Mouse (Mus musculus) erythroid progenitor cell, adult 5-6 weeks (primary cell): ENCODE data around the gene Insm2. TPM values are rescaled to one million over a fixed set of nuclear protein-coding genes. Genes with fewer than 3 reads are reported as not detected.
"Not testable (repeated sequence)": the region's sequence is repeated elsewhere in the genome, so short reads cannot be mapped to it uniquely, and the experiment has no call there.

Experiments used
- ATAC-seq: replicated peaks from 2 replicates; pipeline ENCODE4 v1.8.0; 2016; ENCODE audit warnings: moderate number of reproducible peaks, mild to moderate bottlenecking, moderate TSS enrichment, inconsistent platforms; ENCODE audit not compliant: poor library complexity, low FRiP score, severe bottlenecking
- total RNA-seq, 2 experiments: library from RNA; stranded (forward) in 1 of 2; stranded (reverse) in 1 of 2; fragments of 150-400 nt in 1 of 2; fragments of 186-747, 209-891 nt in 1 of 2; gene quantifications; 2 replicates each; pipeline versions ENCODE4 v1.2.3 to v1.2.4; 2015 to 2017; ENCODE audit warnings: low replicate concordance in 2 of 2

Insm2 gene
- total RNA-seq (2015; ENCODE audit: low replicate concordance) = not detected in 2 replicates
- not detected in 2 replicates for total RNA-seq (2017; ENCODE audit: low replicate concordance)

DNA sequence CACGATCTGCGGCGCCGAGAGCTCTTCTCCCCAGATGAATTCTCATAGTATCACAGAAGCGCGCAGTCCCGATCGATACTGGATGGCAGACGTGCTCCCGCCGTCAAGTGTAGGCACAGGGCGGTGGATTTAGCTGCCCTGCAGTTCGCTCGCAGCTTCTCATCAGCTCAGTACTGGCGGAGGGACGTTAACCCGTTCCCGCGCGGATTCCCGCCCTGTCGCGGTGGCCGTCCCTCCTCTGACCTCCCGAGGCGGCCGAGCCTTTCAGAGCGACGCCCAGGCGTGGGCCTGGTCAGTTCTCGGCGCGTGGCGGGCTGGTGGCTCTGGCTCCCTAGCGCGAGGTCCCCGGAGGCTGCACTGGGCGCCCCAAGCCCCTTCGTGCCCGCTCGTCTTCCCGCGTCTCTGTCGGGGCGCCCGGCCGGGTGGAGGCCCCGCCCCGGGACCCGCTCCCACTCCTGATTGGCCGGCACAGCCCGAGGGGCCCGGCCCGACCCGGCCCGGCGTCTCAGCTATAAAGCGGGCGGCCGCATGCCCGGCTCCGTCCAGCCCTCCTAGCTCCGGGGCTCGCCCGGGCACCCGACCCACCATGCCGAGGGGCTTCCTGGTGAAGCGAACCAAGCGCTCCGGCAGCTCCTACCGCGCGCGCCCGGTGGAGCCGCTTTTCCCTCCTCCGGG, at the start of gene Insm2:
TSS of gene Insm2 (plus strand) at position 541 of the 675 bp plus-strand sequence.
- no peak for ATAC-seq

DNA sequence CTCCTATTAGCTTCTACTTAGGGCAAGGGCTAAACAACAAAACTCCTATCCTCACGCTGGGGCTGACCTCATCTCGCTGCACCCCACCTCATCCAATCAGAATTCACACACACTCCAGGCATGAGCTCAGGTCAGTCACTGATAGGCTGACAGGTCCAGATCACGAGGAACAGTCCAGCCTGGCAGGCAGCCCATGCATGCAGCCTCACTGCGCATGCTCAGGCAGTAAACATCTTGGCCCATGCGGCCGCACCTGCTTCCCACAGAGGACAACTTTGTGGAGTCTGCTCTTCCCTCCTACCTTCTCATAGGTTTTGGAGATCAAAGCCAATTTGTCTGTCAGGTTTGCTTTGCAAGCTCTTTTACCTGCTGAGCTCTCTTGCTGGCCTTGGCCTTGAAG, 44.3 kb upstream of the Insm2 start:
- ATAC-seq = not testable (repeated sequence)

DNA sequence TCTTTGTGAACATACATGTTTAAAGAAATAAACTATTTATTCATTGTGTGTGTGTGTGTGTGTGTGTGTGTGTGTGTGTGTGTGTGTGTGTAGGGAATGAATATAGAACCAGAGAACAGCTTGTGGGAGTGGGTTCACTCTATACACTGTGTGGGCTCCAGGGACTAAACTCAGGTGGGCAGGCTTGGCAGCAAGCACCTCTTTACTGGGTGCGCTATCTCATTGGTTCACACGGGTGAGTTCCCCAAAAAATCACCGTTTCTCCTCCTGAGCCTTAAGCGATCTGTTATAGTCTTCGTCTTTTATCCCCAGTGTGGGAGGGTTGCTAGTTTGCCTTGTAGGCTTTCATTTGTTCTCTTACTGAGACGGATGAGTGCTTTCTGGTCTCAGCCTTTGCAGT, 41.4 kb upstream of the Insm2 start:
- ATAC-seq = no peak

DNA sequence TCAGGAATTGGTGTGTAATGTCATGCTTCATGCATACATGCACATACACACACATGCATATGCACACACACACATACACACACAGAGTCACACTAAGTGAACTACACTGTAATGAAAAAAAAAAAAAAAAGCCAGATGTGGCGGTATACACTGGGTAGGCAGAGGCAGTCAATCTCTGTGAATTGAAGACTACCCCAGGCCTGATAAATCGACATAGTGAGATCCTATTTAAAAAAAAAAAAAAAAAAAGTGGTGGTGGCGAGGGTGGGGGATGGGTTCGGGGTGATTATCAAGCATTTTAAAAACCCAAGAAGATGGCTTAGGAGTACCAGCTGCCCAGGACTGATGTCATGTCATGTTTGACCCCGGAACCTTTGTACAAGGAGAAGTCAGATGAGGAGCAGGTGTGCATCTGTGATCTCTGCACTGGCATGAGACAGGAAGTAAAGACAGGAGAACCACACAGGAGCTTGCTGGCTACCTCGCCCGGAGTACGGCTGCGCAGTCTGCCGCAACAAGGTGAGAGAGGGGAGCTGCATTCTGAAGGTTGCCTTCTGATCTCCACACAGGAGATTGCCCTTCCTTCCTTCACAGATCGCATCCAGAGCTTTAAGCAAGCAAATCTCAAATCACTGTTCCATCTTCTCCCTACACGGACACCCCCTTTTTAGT, 39.9 kb upstream of the Insm2 start:
- no peak for ATAC-seq

DNA sequence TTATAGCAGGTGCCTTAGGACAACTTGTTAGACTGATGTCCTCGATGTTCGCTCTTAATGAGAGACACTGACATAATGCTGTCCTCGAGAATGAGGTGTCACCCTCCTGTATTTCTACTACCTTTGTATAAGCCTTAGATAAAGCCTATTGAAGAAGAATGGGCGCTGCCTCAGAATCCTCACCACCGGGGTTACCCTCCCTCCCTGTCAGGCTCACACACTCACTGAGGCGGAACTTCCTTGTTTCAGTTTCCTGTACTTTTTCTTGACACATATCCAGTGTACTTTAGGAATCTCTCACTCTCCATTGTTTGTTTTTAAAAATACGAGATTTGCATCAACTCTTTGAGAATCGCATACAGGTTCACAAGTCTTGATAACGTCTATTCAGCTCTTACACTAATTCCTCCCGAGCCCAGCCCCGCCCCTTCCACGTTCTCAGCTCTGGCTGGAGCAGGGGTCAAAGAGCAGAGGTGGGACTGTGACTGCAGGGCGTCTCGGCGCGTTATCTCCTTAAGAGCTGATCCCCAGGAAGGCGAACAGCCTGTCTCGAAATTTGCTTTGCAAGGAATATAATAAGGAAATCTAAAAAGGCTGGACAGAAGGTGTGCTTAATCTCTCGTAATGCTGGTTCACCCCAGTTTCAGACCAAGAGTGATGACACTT, 39.1 kb upstream of the Insm2 start:
- ATAC-seq = no peak

DNA sequence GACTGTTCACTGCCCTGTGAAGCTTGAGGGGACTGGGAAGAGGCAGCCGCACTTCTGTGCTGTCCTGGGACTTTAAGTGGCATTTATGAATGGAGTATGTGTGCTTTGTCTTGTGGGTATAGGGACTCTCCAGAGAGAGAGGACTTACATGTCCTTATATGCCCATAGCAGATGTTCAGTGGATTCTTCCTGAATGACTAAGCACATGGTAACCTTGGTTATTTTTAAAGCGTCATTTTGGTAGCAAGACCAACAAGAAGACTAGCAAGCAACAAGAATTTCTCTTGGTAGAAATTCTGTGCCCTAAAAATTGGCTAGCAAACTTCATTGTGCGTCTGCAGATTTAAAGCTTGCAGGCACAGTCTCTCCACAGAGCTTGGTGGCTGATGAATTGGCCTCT, 35.5 kb upstream of the Insm2 start:
- no peak for ATAC-seq

DNA sequence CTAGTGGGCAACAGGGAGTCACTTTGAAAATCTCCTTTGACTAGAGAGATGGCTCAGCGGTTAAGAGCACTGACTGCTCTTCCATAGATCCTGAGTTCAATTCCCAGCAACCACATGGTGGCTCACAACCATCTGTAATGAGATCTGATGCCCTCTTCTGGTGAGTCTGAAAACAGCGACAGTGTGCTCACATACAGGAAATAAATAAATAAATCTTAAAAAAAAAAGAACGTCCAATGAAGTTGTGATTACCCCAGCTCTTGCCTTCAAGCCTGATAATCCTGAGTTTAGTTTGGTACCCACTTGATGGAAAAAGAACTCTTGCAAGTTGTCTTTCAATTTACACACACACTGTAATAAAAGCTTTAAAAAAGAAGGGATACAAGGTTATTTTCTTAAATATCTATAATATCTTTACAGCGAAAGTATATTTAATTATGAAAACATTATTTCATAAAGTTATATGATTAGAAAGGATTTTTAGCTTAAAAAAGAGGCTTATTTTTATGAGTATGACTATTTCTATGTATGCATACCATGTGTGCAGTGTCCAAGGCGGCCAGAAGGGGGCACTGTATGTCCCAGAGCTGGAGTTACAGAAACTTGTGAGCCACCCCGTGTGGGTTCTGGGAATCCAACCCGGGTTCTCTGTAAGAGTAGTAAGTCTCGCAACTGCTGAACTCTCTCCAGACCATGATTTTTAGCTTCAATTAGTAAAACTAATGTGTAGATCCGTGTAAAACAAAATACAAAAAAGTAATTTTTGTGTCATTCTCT, 34.9 kb upstream of the Insm2 start:
- no peak for ATAC-seq

DNA sequence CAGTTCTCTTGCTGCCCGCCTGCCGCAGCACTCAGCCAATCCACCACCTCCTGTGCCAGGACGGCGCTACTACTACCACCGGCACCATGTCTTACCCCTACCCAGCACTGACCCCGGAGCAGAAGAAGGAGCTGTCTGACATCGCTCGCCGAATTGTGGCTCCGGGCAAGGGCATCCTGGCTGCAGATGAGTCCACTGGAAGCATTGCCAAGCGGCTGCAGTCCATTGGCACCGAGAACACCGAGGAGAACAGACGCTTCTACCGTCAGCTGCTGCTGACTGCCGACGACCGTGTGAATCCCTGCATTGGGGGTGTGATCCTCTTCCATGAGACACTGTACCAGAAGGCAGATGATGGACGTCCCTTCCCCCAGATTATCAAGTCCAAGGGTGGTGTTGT, 34.0 kb upstream of the Insm2 start, which contains the start of gene Aldoart2:
TSS of gene Aldoart2 (plus strand) at position 34 of the 400 bp plus-strand sequence.
- no peak for ATAC-seq

DNA sequence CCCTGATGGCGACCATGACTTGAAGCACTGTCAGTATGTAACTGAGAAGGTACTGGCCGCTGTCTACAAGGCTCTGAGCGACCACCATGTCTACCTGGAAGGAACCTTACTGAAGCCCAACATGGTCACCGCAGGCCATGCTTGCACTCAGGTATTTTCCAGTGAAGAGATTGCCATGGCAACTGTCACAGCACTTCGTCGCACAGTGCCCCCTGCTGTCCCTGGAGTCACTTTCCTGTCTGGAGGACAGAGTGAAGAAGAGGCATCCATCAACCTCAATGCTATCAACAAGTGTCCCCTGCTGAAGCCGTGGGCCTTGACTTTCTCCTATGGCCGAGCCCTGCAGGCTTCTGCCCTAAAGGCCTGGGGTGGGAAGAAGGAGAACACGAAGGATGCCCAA, 33.4 kb upstream of the Insm2 start:
- ATAC-seq = no peak

DNA sequence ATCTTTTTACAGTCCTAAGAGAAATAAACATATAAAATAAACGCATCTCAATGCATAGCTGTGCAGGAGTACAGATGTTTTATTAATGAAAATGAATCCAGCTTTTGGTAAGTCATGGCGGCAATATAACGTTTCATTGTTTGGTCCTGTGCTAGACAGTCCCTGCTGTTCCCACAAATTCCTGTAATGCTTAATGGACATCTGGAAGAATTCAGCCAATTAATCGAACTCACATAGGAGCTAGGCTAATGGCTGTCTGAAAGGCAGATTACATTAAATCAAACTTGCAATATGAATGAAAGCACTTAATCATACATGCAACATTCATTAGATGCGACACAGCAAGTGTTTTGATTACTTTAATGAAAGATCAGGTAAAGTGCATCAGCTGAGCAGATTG, 32.4 kb upstream of the Insm2 start:
- ATAC-seq = no peak

DNA sequence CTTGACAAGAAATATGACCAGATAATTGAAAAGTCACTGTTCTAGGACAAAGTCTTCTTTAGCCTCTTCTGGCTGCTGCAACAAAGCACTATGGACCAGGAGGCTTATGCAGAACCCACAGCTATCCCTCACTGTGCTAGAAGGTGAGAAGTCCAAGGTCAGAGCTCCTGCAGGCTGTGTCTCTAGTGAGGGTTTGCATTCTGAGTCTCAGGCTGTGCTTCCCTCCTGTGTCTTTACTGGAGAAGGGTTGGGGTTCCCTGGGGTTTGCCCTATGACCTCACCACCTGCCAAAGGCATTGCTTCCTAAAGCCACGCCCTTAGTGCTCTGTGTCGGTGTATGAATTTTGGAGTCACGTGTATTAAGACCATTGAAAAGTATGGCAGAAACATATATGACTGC, 30.8 kb upstream of the Insm2 start:
- no peak for ATAC-seq

DNA sequence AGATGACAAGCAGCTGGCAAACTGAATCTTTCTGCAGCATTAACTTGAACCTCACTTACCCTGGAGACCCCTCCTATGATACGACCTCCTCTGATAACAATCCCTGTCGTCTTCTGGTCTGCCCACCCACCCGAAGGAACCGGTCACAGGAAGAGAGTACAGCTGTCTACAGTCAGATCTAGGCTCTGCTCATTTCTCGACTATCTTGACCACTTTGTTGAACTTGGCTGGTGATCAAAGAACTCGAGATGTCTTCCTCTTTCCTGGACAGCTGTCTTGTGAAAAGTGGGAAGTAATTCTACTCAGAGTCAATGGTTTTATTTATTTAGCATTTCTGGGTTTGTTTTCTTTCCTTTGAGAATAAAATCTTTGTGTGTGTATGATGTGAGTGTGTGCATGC, 29.6 kb upstream of the Insm2 start:
- ATAC-seq = no peak

DNA sequence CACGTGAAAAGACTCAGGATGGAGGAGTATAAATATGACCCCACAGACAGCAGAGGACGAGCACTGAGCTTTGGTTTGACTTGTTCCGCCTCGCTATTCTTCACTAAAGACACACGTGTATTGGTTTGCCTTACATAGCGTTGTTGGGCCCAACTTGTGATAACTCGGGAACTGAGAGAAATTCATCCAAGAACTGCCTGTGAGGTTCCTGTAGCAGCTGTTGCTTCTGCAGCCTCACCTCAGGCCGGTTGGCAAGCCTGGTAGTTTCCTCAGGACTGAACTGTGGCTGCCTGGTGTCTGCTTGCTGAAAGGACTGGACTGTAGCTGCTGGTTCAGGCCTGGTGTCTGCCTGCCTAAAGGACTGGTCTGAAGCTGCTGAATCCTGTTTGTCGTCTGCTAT, 28.6 kb upstream of the Insm2 start:
- ATAC-seq = no peak

DNA sequence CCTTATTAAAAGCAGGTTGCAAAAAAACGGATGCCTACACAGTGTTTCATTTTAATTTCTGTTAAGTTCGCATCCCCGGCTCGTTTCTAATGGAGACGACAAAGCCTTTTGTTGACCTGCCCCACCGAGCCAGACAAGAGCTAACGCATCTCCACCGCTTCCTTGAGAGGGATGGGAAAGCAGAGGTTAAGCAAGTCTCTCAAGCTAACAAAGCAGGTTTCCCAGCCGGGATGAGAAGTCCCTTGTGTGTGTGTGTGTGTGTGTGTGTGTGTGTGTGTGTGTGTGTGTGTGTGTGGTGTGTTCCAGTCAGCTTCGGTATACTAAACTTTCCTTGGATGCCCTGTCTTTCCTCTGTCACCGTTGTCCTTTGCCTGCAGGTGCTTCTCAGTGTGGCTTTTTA, 28.0 kb upstream of the Insm2 start:
- no peak for ATAC-seq

DNA sequence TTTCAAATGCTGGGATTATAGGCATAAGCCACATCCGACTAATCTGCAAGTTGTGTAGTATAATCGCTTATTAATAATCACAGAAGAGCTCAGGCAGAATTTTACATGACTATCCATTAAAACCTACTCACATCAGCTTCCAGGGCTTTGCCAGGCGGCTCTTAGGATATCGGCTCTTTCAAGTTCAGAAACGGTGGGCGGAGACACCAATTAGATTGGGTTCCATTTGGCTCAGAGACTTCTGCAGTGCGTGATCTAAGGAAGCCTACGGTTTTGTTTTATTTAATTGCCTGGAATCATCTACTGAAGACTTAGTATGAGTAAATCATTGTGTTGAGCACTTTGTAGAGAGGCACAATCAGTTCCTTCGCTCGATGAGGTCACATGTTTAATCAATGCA, 27.6 kb upstream of the Insm2 start:
- ATAC-seq = no peak

DNA sequence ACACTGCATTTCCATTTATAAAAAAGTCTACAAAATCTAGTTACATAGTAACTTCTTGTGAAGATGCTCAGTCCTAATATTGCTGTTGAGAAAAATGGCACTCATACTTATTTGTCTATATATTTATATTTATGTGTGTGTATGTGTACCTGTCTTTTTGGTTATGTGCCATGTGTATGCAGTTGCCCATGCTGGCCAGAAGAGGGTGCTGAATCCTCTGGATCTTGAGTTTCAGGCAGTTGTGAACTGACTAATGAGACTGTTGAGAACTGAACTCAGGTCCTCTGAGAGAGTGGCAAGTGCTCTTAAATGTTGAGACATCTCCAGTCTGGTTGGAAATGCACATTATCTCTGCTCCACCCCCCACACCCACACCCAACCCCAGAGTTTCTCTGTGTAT, 26.1 kb upstream of the Insm2 start:
- no peak for ATAC-seq

DNA sequence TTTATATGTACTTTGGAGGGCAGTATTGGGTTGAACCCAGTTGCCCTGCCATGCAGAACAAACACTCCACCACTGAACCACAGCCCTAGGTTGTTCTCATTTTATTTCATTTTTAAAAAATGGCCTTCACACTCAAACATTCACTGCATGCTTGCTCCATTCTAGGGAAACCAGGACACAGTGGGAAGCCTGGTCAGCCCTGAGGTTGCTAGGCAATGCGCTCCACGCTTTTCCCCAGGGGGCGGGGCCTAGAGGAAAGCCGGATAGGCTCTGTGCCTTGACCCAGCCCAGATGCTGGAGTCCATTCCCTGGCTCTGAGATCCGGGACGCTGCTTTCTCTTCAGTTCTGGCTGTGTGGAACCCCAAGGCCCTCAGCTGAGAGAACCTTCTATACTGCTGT, 25.4 kb upstream of the Insm2 start:
- no peak for ATAC-seq

DNA sequence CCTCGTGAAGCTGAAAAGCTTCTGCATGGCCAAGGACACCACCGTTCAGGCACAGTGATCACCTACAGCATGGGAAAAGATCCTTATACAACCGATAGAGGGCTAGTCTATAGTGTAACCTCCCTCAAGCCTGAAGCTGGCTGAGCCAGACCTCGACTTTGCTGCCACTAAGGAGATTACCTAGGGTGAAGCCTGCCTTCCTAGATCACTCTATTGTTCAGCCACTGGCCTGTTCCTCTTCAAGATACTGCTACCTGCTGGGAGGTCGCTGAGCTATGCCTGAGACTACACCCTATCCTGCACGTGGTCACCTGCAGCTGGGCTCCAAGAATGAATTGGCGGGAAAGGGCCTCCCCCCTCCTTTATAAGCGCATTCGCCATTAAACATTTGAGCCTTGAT, 12.3 kb upstream of the Insm2 start:
- ATAC-seq = not testable (repeated sequence)

DNA sequence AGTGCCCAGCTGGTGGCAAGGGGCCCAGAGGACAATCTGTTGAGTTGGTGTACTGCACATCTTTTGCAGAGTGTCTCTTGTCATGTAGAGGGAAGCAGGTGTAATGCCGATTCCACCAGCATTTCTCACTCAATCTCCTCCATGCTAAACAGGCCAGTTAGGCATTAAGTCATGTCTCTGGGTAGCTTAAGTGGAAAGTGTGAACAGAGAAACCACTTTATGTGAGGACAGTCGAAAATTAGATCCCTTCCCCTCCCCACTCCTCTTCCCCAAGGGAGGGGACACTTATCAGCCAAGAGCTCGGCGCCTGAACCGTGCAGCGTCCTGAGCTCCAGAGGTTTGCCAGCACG, 715 bp upstream of the Insm2 start:
- ATAC-seq = no peak
